Mouse (Mus musculus) liver, embryonic 14.5 days (tissue): ENCODE data around the gene Gmds. TPM values are rescaled to one million over a fixed set of nuclear protein-coding genes. Genes with fewer than 3 reads are reported as not detected.

ENCODE experiments used
- ATAC-seq: fragments of 200-750 bp; cut with Nextera tagmentation; 2 replicates; pipeline ENCODE4 v1.8.0; 2017; ENCODE audit warnings: moderate number of reproducible peaks, mild to moderate bottlenecking, moderate library complexity; ENCODE audit not compliant: insufficient read depth
- DNase-seq, 3 experiments: peaks; one replicate each; pipeline ENCODE4 v3.0.0-alpha.2; 2012 to 2013; ENCODE audit warnings: low read depth in 3 of 3, low spot score in 3 of 3
- H3K27ac ChIP-seq: fragments of 300-500 bp; sonication (generic); 2 replicates; pipeline ENCODE4 v1.5.1; 2014; ENCODE audit warnings: moderate library complexity, mild to moderate bottlenecking, control low read depth, inconsistent platforms
- H3K27me3 ChIP-seq: fragments of 300-500 bp; sonication (generic); 2 replicates; pipeline ENCODE4 v1.6.1; 2014; ENCODE audit warnings: mild to moderate bottlenecking, low read length, moderate library complexity; ENCODE audit not compliant: control insufficient read depth, insufficient read depth
- H3K36me3 ChIP-seq: fragments of 300-500 bp; sonication (generic); replicated peaks from 2 replicates; pipeline ENCODE4 v1.6.1; 2014; ENCODE audit warnings: low read depth; ENCODE audit not compliant: control insufficient read depth, insufficient read depth
- H3K4me1 ChIP-seq, 2 experiments: fragments of 200-500 bp in 1 of 2; fragments of 300-500 bp in 1 of 2; sonication (generic) in 1 of 2; replicated peaks; 2 replicates each; pipeline ENCODE4 v1.6.1; 2012 to 2014; ENCODE audit warnings: antibody characterized with exemption in 1 of 2, inconsistent platforms in 1 of 2, low read length in 1 of 2; ENCODE audit not compliant: control insufficient read depth in 2 of 2, insufficient read depth in 2 of 2
- H3K4me2 ChIP-seq: fragments of 300-500 bp; sonication (generic); 2 replicates; pipeline ENCODE4 v1.6.1; 2014; ENCODE audit warnings: low read depth, mild to moderate bottlenecking, control low read depth, moderate library complexity
- H3K4me3 ChIP-seq, 2 experiments: fragments of 200-500 bp in 1 of 2; fragments of 300-500 bp in 1 of 2; sonication (generic) in 1 of 2; 2 replicates each; pipeline ENCODE4 v1.5.1; 2012 to 2014; ENCODE audit warnings: low read depth in 2 of 2, low read length in 2 of 2, mild to moderate bottlenecking in 2 of 2, control low read depth in 1 of 2, inconsistent platforms in 1 of 2, moderate library complexity in 1 of 2; ENCODE audit not compliant: insufficient read depth in 1 of 2
- H3K9ac ChIP-seq: fragments of 300-500 bp; sonication (generic); replicated peaks from 2 replicates; pipeline ENCODE4 v1.6.1; 2014; ENCODE audit warnings: mild to moderate bottlenecking, control low read depth, moderate library complexity
- H3K9me3 ChIP-seq: fragments of 300-500 bp; sonication (generic); 2 replicates; pipeline ENCODE4 v1.6.1; 2016; ENCODE audit warnings: low read length, mixed read lengths; ENCODE audit not compliant: control insufficient read depth
- CTCF ChIP-seq: IDR thresholded peaks from 2 replicates; pipeline ENCODE4 v1.5.1; 2016; ENCODE audit warnings: antibody characterized with exemption, low read depth, control low read depth
- EP300 ChIP-seq: IDR thresholded peaks from 2 replicates; pipeline ENCODE4 v1.6.1; 2016; ENCODE audit warnings: antibody characterized with exemption, low read depth
- WGBS: fragments of 180-500 bp; shearing (Covaris S2); extraction: QIAGEN DNeasy Blood & Tissue Kit; methylation state at CpG from one replicate; pipeline ENCODE4 v1.1.7; 2014; ENCODE audit not compliant: insufficient replicate concordance; 5-methylcytosine and 5-hydroxymethylcytosine counted together
- polyA plus RNA-seq, 2 experiments: library from polyadenylated mRNA; depleted of rRNA in 1 of 2; stranded (reverse) in 1 of 2; unstranded in 1 of 2; fragments of >200 nt; fragmentation: Nextera tagmentation in 1 of 2; extraction: Ambion mirVana in 1 of 2; gene quantifications; 2 replicates each; pipeline versions ENCODE4 v1.2.1 to v1.2.3; 2012 to 2014

Gmds gene
- polyA plus RNA-seq, 2 experiments = 3.7 to 7.4 TPM

- TF ChIP-seq EP300 = no peak
- TF ChIP-seq CTCF = no peak
- no peaks in the 10 kb centered on the region for H3K27me3 ChIP-seq
- no peak overlapping the region for H3K4me2 ChIP-seq
- no peak overlapping the region for H3K9ac ChIP-seq
- ATAC-seq = no peak
- H3K4me1 ChIP-seq = peaks cover 7 to 9% of the 10 kb centered on the region in 2 experiments; a peak in 3 of 4 replicates
- H3K27ac ChIP-seq = no peak overlapping the region
- DNase-seq = no peak
- WGBS = 58% methylated on average over 6 of the region's 6 CpGs
- H3K9me3 ChIP-seq = no peaks in the 10 kb centered on the region
- H3K4me3 ChIP-seq = no peak overlapping the region
- H3K36me3 ChIP-seq = no peaks in the 10 kb centered on the region
These were observed 110.5 kb downstream of the Gmds start for GRCm38 (mm10) chr13:32227874-32228562.

- Histone ChIP-seq H3K4me1 (no peaks in the 10 kb centered on the region), H3K4me2 (no peak overlapping the region), H3K9ac (no peak overlapping the region), H3K36me3 (no peaks in the 10 kb centered on the region), H3K9me3 (no peaks in the 10 kb centered on the region), H3K27me3 (no peaks in the 10 kb centered on the region), H3K4me3 (no peak overlapping the region), H3K27ac (no peak overlapping the region)
- no peak for ATAC-seq
- WGBS = 27% methylated on average over 2 of the region's 2 CpGs
- TF ChIP-seq CTCF (no peak), EP300 (no peak)
- no peak for DNase-seq
These were observed 120.9 kb downstream of the Gmds start for GRCm38 (mm10) chr13:32217647-32218046.

- peak; percentile 61 for TF ChIP-seq CTCF
- TF ChIP-seq EP300 = no peak
- ATAC-seq = no peak
- Histone ChIP-seq H3K4me2 (no peak overlapping the region), H3K9ac (no peak overlapping the region), H3K27me3 (no peaks in the 10 kb centered on the region), H3K27ac (no peak overlapping the region), H3K4me1 (no peaks in the 10 kb centered on the region), H3K9me3 (no peaks in the 10 kb centered on the region), H3K4me3 (no peak overlapping the region), H3K36me3 (no peaks in the 10 kb centered on the region)
- 49% methylated on average over 9 of the region's 9 CpGs for WGBS
- no peak for DNase-seq
These were observed 124.7 kb downstream of the Gmds start for GRCm38 (mm10) chr13:32213702-32214452.

GRCm38 (mm10) chr13:32212125-32212524, 126.4 kb downstream of the Gmds start:
- no peak for DNase-seq
- H3K36me3 ChIP-seq = no peaks in the 10 kb centered on the region
- no peak for ATAC-seq
- no peaks in the 10 kb centered on the region for H3K9me3 ChIP-seq
- no peaks in the 10 kb centered on the region for H3K27me3 ChIP-seq
- TF ChIP-seq EP300 (no peak), CTCF (no peak)
- no peak overlapping the region for H3K27ac ChIP-seq
- no peak overlapping the region for H3K9ac ChIP-seq
- 44% methylated on average over 2 of the region's 2 CpGs for WGBS
- H3K4me2 ChIP-seq = no peak overlapping the region
- H3K4me1 ChIP-seq = no peaks in the 10 kb centered on the region
- no peak overlapping the region for H3K4me3 ChIP-seq

GRCm38 (mm10) chr13:32207172-32207908, 131.2 kb downstream of the Gmds start:
- no peak for ATAC-seq
- no peaks in the 10 kb centered on the region for H3K9me3 ChIP-seq
- 61% methylated on average over 5 of the region's 5 CpGs for WGBS

More at GRCm38 (mm10) chr13:32207172-32207908, 131.2 kb downstream of the Gmds start:
- Histone ChIP-seq H3K27ac (no peak overlapping the region), H3K4me3 (no peak overlapping the region), H3K27me3 (no peaks in the 10 kb centered on the region), H3K36me3 (no peaks in the 10 kb centered on the region), H3K4me1 (no peaks in the 10 kb centered on the region), H3K9ac (no peak overlapping the region), H3K4me2 (no peak overlapping the region)
- no peak for DNase-seq
- TF ChIP-seq EP300 (no peak), CTCF (no peak)
